Mouse (Mus musculus) layer of hippocampus, adult 18-20 months (tissue): Measurements from ENCODE around the gene Crybg2. TPM values are rescaled to one million over a fixed set of nuclear protein-coding genes. Genes with fewer than 3 reads are reported as not detected.

ENCODE experiments used
- DNase-seq, 2 experiments: peaks; one replicate each; pipeline ENCODE4 v3.0.0; 2022; ENCODE audit warnings: low spot score in 2 of 2
- total RNA-seq, 2 experiments: library from RNA; stranded (reverse); gene quantifications; 2 replicates each; pipeline ENCODE4 v1.2.3; 2021

The Crybg2 gene
- total RNA-seq, 2 experiments from 2014 or later, result 2.1 to 4.2 TPM

DNA sequence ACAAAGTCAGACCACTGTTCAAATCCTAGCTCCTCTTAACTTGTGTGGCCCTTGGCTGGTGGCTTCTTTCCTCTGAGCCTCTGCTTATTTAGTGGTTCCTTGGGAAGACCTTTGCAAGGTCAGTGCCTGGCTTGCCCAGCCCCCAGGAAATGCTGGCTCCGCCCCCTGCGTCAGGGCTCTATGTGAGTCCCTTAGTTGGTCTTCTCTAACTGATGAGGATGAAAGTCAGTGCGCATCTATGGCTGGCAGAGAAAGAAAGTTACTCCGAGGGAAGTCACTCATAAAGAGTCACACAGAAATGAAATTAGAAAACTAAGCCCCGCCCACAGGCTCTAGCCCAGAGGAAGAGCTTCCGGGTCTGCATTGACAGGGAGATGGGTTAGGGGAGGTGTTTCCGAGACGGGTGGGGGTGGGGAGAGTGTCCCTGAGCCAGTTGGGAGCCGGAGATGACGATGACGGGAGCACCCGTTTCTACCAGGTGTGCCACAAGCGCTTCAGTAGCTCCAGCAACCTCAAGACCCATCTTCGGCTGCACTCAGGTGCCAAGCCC lies 2.4 kb upstream of the Crybg2 start:
- DNase-seq, result no peak

GRCm38 (mm10) chr4:134058908-134059307 lies 1.7 kb upstream of the Crybg2 start:
- no peak for DNase-seq

- DNase-seq, result peak in 1 of 2 experiments; percentile 19
Observed at GRCm38 (mm10) chr4:134061166-134061830, 683 bp downstream of the Crybg2 start.

GRCm38 (mm10) chr4:134061944-134062446 lies 1.4 kb downstream of the Crybg2 start:
- no peak for DNase-seq

DNA sequence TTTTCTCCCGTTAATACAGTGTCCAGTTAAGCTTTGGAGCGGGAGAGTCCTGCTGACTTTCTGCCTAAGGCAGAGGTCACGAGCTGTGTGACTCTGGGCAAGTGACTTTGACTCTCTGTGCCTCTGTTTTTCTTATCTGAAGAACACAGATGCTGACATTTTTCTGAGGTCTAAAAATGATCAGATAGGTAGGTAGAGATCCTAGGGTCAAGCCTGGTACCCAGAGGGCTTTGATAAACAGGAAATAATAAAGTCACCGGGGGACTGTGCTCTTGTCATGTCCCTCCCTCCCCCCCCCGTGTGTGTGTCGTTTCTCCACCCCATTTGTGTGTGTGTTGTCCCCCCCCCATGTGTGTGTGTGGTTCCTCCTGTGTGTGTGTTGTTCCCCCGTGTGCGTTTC lies 1.9 kb downstream of the Crybg2 start:
- no peak for DNase-seq

DNA sequence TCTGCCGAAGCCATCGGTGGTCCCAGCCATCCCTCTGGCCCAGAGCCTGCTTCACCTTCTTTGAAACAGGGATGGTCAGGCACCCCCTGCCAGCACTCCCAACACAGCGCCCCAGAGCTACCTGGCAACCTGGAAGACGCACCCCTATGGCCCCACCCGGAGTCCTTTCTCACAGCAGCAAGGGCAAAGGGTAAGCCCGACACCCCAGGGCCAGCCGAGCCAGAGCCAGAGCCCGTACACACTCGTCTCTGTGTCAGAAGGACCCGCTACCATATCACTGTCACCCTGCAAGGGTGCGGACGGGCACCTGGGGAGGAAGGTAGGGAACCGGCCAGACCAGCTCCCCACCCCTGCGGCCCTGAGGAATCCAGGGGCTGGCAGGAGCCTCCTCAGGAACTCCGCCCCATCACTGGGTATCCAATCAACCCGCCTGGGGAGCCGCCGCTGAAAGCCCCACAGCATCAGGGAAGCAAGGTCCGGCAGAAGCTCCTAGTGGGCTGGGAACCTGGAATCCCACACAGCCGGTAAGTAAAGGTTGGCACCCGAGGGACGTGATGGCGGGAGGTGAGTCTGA lies 4.9 kb downstream of the Crybg2 start:
- DNase-seq, result no peak

DNA sequence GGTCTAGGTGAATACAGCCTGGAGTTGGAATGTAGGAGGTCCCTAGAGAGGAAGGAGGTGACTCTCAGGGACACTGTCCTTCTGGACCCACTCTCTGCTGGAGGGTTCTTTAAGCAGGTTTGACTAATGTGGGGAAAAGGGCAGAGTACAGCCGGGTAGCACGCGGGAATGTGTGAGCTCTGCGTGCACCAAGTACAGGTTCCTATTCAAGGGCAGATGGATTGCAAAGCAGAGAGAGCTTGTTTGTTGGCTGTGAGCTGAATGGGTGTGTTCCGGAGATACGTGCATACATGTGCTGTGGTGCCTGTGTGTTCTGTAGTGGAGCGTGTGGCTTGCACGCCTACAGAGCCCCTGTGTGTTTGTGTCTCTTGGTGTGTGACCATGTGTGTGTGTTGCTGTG lies 6.8 kb downstream of the Crybg2 start:
- DNase-seq, result no peak

DNA sequence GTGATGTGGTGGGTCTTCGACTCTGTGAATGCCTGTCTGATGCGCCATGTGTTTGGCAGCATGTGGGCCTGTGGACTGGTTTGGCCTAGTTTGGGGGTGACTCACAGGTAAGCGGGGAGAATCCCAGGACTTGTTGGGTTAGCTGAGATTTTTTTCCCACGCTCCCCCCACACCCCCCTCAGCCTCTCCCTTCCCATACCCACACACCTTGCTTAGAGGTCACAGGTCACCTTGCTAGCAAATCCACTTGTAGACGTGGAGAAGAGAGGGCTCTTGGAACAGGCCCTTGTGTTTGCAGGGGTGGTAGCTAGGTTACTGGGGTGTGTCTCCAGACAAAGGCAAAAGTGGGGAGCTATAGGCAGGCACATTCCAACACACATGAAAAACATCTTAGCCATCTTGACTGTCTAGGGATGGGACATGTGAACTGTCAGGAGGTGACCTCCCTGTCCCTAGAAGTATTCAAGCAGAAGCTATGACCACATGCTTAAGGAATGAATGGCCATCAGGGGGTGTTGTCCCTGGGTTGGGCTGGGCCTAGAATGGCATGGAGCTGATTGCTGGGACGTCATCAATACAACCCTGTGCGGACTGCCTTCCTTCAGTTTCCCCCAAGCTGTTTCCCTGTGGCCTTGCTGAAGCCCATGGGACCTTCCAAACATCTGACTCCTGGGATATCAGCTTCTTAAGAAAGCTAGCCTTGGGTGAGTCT lies 7.4 kb downstream of the Crybg2 start:
- no peak for DNase-seq

DNA sequence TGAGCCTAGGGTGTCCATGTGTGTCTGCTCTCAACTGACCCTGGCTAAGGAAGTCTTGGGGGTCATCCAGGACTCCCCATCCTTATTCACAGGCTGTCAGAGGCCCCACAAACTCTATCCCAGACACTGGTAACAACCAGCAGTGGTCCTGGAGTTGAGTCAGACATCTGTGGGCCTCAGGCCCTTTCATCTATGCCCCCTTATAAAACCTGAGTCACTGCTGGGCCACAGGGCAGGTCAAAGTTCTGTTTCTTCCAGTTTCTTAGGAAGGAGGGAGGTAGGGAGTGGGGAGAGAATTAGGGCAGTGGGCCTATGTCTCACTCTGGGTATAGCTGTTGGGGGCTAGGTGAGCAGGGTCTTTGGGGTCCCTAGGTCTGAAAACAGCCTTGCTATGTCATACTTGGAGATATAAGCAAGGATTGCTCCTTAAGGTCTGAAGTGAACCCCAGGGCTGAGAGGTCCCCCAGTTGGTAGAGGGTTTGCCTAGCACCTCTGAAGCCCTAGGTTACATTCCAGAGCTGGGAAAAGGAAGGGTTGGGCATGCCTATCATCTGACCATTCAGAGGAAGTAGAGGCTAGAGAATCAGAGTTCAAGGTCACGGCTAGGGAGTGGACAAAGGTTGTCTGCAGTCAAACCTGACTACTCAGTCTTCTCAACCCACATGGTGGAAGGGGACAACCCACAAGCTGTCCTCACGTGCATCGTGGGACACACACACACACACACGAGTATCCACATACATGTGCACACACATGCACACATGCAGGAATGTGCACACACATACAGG lies 8.4 kb downstream of the Crybg2 start:
- DNase-seq, result no peak

- peak in 1 of 2 experiments; percentile 47 for DNase-seq
Observed at GRCm38 (mm10) chr4:134078694-134079093, 18.1 kb downstream of the Crybg2 start.

GRCm38 (mm10) chr4:134080674-134081073 lies 20.1 kb downstream of the Crybg2 start:
- no peak for DNase-seq

- peak; percentile 44 to 68 for DNase-seq
Observed at GRCm38 (mm10) chr4:134081730-134082386, 21.2 kb downstream of the Crybg2 start.

- no peak for DNase-seq
Observed at GRCm38 (mm10) chr4:134082460-134082859, 21.8 kb downstream of the Crybg2 start.

- no peak for DNase-seq
Observed at GRCm38 (mm10) chr4:134084999-134085398, 24.4 kb downstream of the Crybg2 start.

- DNase-seq, result peak in 1 of 2 experiments; percentile 30
Observed at GRCm38 (mm10) chr4:134087412-134087811, 26.8 kb downstream of the Crybg2 start.

DNA sequence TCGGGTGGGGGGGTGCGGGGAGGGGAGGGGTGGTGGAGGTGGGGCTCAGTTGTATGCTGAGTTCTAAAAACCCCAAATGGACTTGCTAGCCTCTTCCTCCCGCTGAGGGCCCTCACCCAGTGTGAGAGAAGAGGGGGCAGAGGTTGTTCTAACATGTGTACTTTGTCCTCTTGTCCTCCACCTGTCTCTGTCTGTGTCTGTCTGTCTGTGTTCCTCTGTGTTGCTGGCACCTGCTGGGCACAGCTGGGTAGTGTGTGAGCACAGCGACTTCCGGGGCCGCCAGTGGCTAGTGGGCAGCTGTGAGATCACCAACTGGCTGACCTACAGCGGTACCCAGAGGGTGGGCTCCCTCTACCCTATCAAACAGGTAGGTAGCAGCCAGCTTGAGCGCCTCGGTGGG lies 28.4 kb downstream of the Crybg2 start:
- no peak for DNase-seq

GRCm38 (mm10) chr4:134090521-134091224 lies 30.1 kb downstream of the Crybg2 start:
- no peak for DNase-seq

DNA sequence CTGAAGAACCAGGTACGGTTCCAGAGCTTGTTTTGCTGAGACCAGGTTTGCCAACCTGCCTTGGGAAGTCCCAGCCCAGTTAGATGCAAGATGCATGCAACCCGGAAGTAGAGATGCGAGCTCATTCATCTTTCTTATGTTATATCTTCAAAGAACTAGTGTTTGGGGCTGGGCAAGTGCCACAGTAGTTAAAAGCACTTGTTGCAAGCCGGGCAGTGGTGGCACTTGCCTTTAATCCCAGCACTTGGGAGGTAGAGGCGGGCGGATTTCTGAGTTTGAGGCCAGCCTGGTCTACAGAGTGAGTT lies 30.6 kb downstream of the Crybg2 start:
- no peak for DNase-seq

DNA sequence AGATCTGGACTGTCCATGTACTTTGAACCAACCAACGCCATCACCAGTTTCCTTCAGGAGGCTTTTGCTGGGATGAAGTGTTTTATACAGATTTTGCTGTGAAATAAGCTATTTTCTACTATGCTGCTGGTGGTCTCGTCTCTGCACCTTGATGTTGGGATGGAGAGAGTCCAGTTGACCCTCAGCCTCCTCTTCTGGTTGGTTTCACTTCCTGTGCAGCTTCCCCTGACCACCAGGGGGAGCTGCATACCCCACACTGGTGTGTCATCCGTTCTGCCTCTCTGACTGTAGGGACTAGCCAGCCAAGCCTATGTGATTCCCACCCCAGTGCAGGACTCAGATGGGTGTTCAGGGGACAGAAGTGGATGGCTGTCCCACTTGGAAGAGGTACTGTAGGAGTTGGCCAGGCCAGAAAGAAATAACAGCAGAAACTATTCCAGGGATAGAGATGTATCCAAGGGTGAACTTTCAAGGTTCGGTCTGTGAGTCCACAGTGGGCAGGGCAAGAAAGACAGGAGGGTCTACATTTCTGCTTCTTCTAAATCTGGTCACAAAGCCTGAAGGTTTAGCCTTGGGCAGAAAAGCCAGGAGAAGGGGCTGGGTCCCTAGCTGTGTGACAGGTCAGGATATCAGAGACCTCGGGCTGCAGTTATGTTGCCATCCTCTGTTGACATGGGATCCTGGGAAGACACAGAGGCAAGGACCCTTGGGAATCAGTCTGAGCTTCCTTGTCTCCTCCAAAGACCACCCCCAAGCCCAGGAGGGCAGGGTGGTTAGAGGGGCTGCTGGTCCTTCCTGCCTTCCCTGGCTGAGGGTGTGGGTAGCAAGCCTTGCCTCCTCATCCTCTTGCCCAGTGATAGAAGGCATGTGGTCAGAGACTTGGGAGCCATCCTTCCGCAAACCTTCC lies 32.0 kb downstream of the Crybg2 start:
- peak in 1 of 2 experiments; percentile 46 for DNase-seq
